Mouse (Mus musculus): ENCODE measurements around the gene Pdzd2. TPM values are rescaled to one million over a fixed set of nuclear protein-coding genes. Genes with fewer than 3 reads are reported as not detected.

Gene Pdzd2
- polyA plus RNA-seq, 1 experiment from 2014 or later = 33.2 TPM

- Histone ChIP-seq H3K9ac (ENCODE audit: low read length) (no peak overlapping the region), H3K36me3 (ENCODE audit: control insufficient read depth, insufficient read depth, low read length) (no peaks in the 10 kb centered on the region), H3K4me3 (ENCODE audit: low read length) (no peak overlapping the region), H3K27ac (ENCODE audit: low read length) (no peak overlapping the region), H3K9me3 (ENCODE audit: control insufficient read depth, low read length) (no peaks in the 10 kb centered on the region), H3K4me2 (ENCODE audit: low read depth, low read length) (no peak overlapping the region), H3K27me3 (ENCODE audit: control insufficient read depth, insufficient read depth, low read depth, low read length) (no peaks in the 10 kb centered on the region), H3K4me1 (replicated peaks; ENCODE audit: control insufficient read depth, insufficient read depth, low read length) (no peaks in the 10 kb centered on the region)
- 61% methylated on average over 8 of the region's 8 CpGs for WGBS
- ATAC-seq (ENCODE audit: low read depth) = no peak
Observed at GRCm38 (mm10) chr15:12716881-12717280, 22.8 kb downstream of the Pdzd2 start.

GRCm38 (mm10) chr15:12714322-12714721 is 25.4 kb downstream of the Pdzd2 start:
- Histone ChIP-seq H3K36me3 (ENCODE audit: control insufficient read depth, insufficient read depth, low read length) (no peaks in the 10 kb centered on the region), H3K27me3 (ENCODE audit: control insufficient read depth, insufficient read depth, low read depth, low read length) (no peaks in the 10 kb centered on the region), H3K4me3 (ENCODE audit: low read length) (no peak overlapping the region), H3K9me3 (ENCODE audit: control insufficient read depth, low read length) (no peaks in the 10 kb centered on the region), H3K27ac (ENCODE audit: low read length) (no peak overlapping the region), H3K9ac (ENCODE audit: low read length) (no peak overlapping the region), H3K4me2 (ENCODE audit: low read depth, low read length) (no peak overlapping the region), H3K4me1 (replicated peaks; ENCODE audit: control insufficient read depth, insufficient read depth, low read length) (no peaks in the 10 kb centered on the region)
- no peak for ATAC-seq (ENCODE audit: low read depth)
- WGBS = 73% methylated on average over 2 of the region's 2 CpGs

- Histone ChIP-seq H3K27ac (ENCODE audit: low read length) (no peak overlapping the region), H3K9ac (ENCODE audit: low read length) (no peak overlapping the region), H3K9me3 (ENCODE audit: control insufficient read depth, low read length) (no peaks in the 10 kb centered on the region), H3K4me3 (ENCODE audit: low read length) (no peak overlapping the region), H3K4me2 (ENCODE audit: low read depth, low read length) (no peak overlapping the region), H3K36me3 (ENCODE audit: control insufficient read depth, insufficient read depth, low read length) (no peaks in the 10 kb centered on the region), H3K4me1 (replicated peaks; ENCODE audit: control insufficient read depth, insufficient read depth, low read length) (no peaks in the 10 kb centered on the region), H3K27me3 (ENCODE audit: control insufficient read depth, insufficient read depth, low read depth, low read length) (no peaks in the 10 kb centered on the region)
- WGBS = 67% methylated on average over 2 of the region's 2 CpGs
- no peak for ATAC-seq (ENCODE audit: low read depth)
Observed at GRCm38 (mm10) chr15:12713216-12713615, 26.5 kb downstream of the Pdzd2 start.

- Histone ChIP-seq H3K9ac (ENCODE audit: low read length) (no peak overlapping the region), H3K36me3 (ENCODE audit: control insufficient read depth, insufficient read depth, low read length) (no peaks in the 10 kb centered on the region), H3K9me3 (ENCODE audit: control insufficient read depth, low read length) (no peaks in the 10 kb centered on the region), H3K4me2 (ENCODE audit: low read depth, low read length) (no peak overlapping the region), H3K4me3 (ENCODE audit: low read length) (no peak overlapping the region), H3K27ac (ENCODE audit: low read length) (no peak overlapping the region), H3K4me1 (replicated peaks; ENCODE audit: control insufficient read depth, insufficient read depth, low read length) (no peaks in the 10 kb centered on the region), H3K27me3 (ENCODE audit: control insufficient read depth, insufficient read depth, low read depth, low read length) (no peaks in the 10 kb centered on the region)
- no peak for ATAC-seq (ENCODE audit: low read depth)
- WGBS = 92% methylated on average over 3 of the region's 3 CpGs
Observed at GRCm38 (mm10) chr15:12710036-12710435, 29.7 kb downstream of the Pdzd2 start.

- no peak overlapping the region for H3K4me2 ChIP-seq (ENCODE audit: low read depth, low read length)
- H3K9ac ChIP-seq (ENCODE audit: low read length) = no peak overlapping the region
- H3K27me3 ChIP-seq (ENCODE audit: control insufficient read depth, insufficient read depth, low read depth, low read length) = no peaks in the 10 kb centered on the region
- H3K4me3 ChIP-seq (ENCODE audit: low read length) = no peak overlapping the region
- no peak overlapping the region for H3K27ac ChIP-seq (ENCODE audit: low read length)
- no peaks in the 10 kb centered on the region for H3K36me3 ChIP-seq (ENCODE audit: control insufficient read depth, insufficient read depth, low read length)
- ATAC-seq (ENCODE audit: low read depth) = no peak
- 11% methylated on average over 1 of the region's 1 CpGs for WGBS
- no peaks in the 10 kb centered on the region for H3K9me3 ChIP-seq (ENCODE audit: control insufficient read depth, low read length)
- H3K4me1 ChIP-seq (replicated peaks; ENCODE audit: control insufficient read depth, insufficient read depth, low read length) = no peaks in the 10 kb centered on the region
Observed at GRCm38 (mm10) chr15:12708297-12708696, 31.4 kb downstream of the Pdzd2 start.

- Histone ChIP-seq H3K27me3 (ENCODE audit: control insufficient read depth, insufficient read depth, low read depth, low read length) (no peaks in the 10 kb centered on the region), H3K36me3 (ENCODE audit: control insufficient read depth, insufficient read depth, low read length) (no peaks in the 10 kb centered on the region), H3K27ac (ENCODE audit: low read length) (no peak overlapping the region), H3K9ac (ENCODE audit: low read length) (no peak overlapping the region), H3K4me3 (ENCODE audit: low read length) (no peak overlapping the region), H3K4me2 (ENCODE audit: low read depth, low read length) (no peak overlapping the region), H3K4me1 (replicated peaks; ENCODE audit: control insufficient read depth, insufficient read depth, low read length) (no peaks in the 10 kb centered on the region), H3K9me3 (ENCODE audit: control insufficient read depth, low read length) (no peaks in the 10 kb centered on the region)
- no peak for ATAC-seq (ENCODE audit: low read depth)
- 47% methylated on average over 3 of the region's 3 CpGs for WGBS
Observed at GRCm38 (mm10) chr15:12706902-12707301, 32.8 kb downstream of the Pdzd2 start.

GRCm38 (mm10) chr15:12700367-12700766 is 39.4 kb downstream of the Pdzd2 start:
- Histone ChIP-seq H3K9ac (ENCODE audit: low read length) (no peak overlapping the region), H3K9me3 (ENCODE audit: control insufficient read depth, low read length) (no peaks in the 10 kb centered on the region), H3K4me2 (ENCODE audit: low read depth, low read length) (no peak overlapping the region), H3K27ac (ENCODE audit: low read length) (no peak overlapping the region), H3K4me3 (ENCODE audit: low read length) (no peak overlapping the region), H3K27me3 (ENCODE audit: control insufficient read depth, insufficient read depth, low read depth, low read length) (no peaks in the 10 kb centered on the region), H3K36me3 (ENCODE audit: control insufficient read depth, insufficient read depth, low read length) (no peaks in the 10 kb centered on the region), H3K4me1 (replicated peaks; ENCODE audit: control insufficient read depth, insufficient read depth, low read length) (no peaks in the 10 kb centered on the region)
- ATAC-seq (ENCODE audit: low read depth) = no peak
- whole genome bisulfite sequencing = 59% methylated on average over 9 of the region's 9 CpGs

- WGBS = 31% methylated on average over 7 of the region's 7 CpGs
- Histone ChIP-seq H3K4me3 (ENCODE audit: low read length) (no peak overlapping the region), H3K27ac (ENCODE audit: low read length) (no peak overlapping the region), H3K9ac (ENCODE audit: low read length) (no peak overlapping the region), H3K9me3 (ENCODE audit: control insufficient read depth, low read length) (no peaks in the 10 kb centered on the region), H3K4me2 (ENCODE audit: low read depth, low read length) (no peak overlapping the region), H3K27me3 (ENCODE audit: control insufficient read depth, insufficient read depth, low read depth, low read length) (no peaks in the 10 kb centered on the region), H3K4me1 (replicated peaks; ENCODE audit: control insufficient read depth, insufficient read depth, low read length) (no peaks in the 10 kb centered on the region), H3K36me3 (ENCODE audit: control insufficient read depth, insufficient read depth, low read length) (no peaks in the 10 kb centered on the region)
- no peak for ATAC-seq (ENCODE audit: low read depth)
Observed at GRCm38 (mm10) chr15:12697741-12698140, 42.0 kb downstream of the Pdzd2 start.

GRCm38 (mm10) chr15:12696889-12697288 is 42.8 kb downstream of the Pdzd2 start:
- Histone ChIP-seq H3K4me1 (replicated peaks; ENCODE audit: control insufficient read depth, insufficient read depth, low read length) (no peaks in the 10 kb centered on the region), H3K36me3 (ENCODE audit: control insufficient read depth, insufficient read depth, low read length) (no peaks in the 10 kb centered on the region), H3K27ac (ENCODE audit: low read length) (no peak overlapping the region), H3K4me2 (ENCODE audit: low read depth, low read length) (no peak overlapping the region), H3K4me3 (ENCODE audit: low read length) (no peak overlapping the region), H3K27me3 (ENCODE audit: control insufficient read depth, insufficient read depth, low read depth, low read length) (no peaks in the 10 kb centered on the region), H3K9me3 (ENCODE audit: control insufficient read depth, low read length) (no peaks in the 10 kb centered on the region), H3K9ac (ENCODE audit: low read length) (no peak overlapping the region)
- no peak for ATAC-seq (ENCODE audit: low read depth)
- WGBS = 56% methylated on average over 8 of the region's 8 CpGs

- H3K4me2 ChIP-seq (ENCODE audit: low read depth, low read length) = no peak overlapping the region
- H3K9ac ChIP-seq (ENCODE audit: low read length) = no peak overlapping the region
- H3K9me3 ChIP-seq (ENCODE audit: control insufficient read depth, low read length) = peaks cover 3% of the 10 kb centered on the region
- no peak overlapping the region for H3K27ac ChIP-seq (ENCODE audit: low read length)
- no peaks in the 10 kb centered on the region for H3K4me1 ChIP-seq (replicated peaks; ENCODE audit: control insufficient read depth, insufficient read depth, low read length)
- 64% methylated on average over 7 of the region's 7 CpGs for WGBS
- H3K27me3 ChIP-seq (ENCODE audit: control insufficient read depth, insufficient read depth, low read depth, low read length) = no peaks in the 10 kb centered on the region
- no peak overlapping the region for H3K4me3 ChIP-seq (ENCODE audit: low read length)
- no peak for ATAC-seq (ENCODE audit: low read depth)
- H3K36me3 ChIP-seq (ENCODE audit: control insufficient read depth, insufficient read depth, low read length) = no peaks in the 10 kb centered on the region
Observed at GRCm38 (mm10) chr15:12689716-12690381, 49.9 kb downstream of the Pdzd2 start.

Measured in lung, embryonic 16.5 days (tissue).